Mouse (Mus musculus) left cerebral cortex, postnatal 14 days (tissue): ENCODE measurements around the gene 4930564D02Rik. TPM values are rescaled to one million over a fixed set of nuclear protein-coding genes. Genes with fewer than 3 reads are reported as not detected.

Experiments used
- DNase-seq, 2 experiments: peaks; one replicate each; pipeline ENCODE4 v3.0.0; 2021 to 2022; ENCODE audit warnings: low spot score in 2 of 2, mixed read lengths in 1 of 2
- intact Hi-C: fragments of 180-260 bp; cut with DNase I; formaldehyde crosslinking; loops from one replicate; pipeline ENCODE4 v1.15.1; 2025
- long read RNA-seq, 2 experiments: library from polyadenylated mRNA; stranded (forward); transcript quantifications; one replicate each; pipeline ENCODE4 v2.0.0; 2021
- total RNA-seq, 2 experiments: library from RNA; stranded (reverse); gene quantifications; 2 replicates each; pipeline ENCODE4 v1.2.3; 2021

4930564D02Rik gene
- total RNA-seq: not detected
- long read RNA-seq, experiment 1: 0 reads
- long read RNA-seq, experiment 2: 0 reads

- no peak for DNase-seq
- intact Hi-C loops: no loop called here
Measured at GRCm38 (mm10) chr3:105066544-105066943, at the start of gene 4930564D02Rik. 4930564D02Rik (plus strand) TSS chr3:105066844.

- no peak for DNase-seq
- intact Hi-C loops: no loop called here
Measured at GRCm38 (mm10) chr3:105017314-105017713, 49.3 kb upstream of the 4930564D02Rik start.

- no peak for DNase-seq
- intact Hi-C loops: no loop called here
Measured at GRCm38 (mm10) chr3:105018085-105018782, 48.4 kb upstream of the 4930564D02Rik start.

- intact Hi-C loops: no loop called here
- DNase-seq: no peak
Measured at GRCm38 (mm10) chr3:105018783-105019105, 47.9 kb upstream of the 4930564D02Rik start.

- DNase-seq: no peak
- intact Hi-C loops: no loop called here
Measured at GRCm38 (mm10) chr3:105019826-105020692, 46.6 kb upstream of the 4930564D02Rik start.

GRCm38 (mm10) chr3:105023371-105024005 lies 43.2 kb upstream of the 4930564D02Rik start:
- intact Hi-C loops: no loop called here
- DNase-seq: no peak

- intact Hi-C loops: no loop called here
Measured at GRCm38 (mm10) chr3:105036281-105036847, 30.3 kb upstream of the 4930564D02Rik start.

GRCm38 (mm10) chr3:105037240-105037770 lies 29.3 kb upstream of the 4930564D02Rik start:
- no peak for DNase-seq
- intact Hi-C loops: no loop called here

More at GRCm38 (mm10) chr3:105036281-105036847, 30.3 kb upstream of the 4930564D02Rik start:
- DNase-seq: peak in 1 of 2 experiments; percentile 36

GRCm38 (mm10) chr3:105040002-105040401 lies 26.6 kb upstream of the 4930564D02Rik start:
- DNase-seq: no peak
- intact Hi-C loops: no loop called here

GRCm38 (mm10) chr3:105040983-105041625 lies 25.5 kb upstream of the 4930564D02Rik start:
- no peak for DNase-seq
- intact Hi-C loops: no loop called here

GRCm38 (mm10) chr3:105043746-105044145 lies 22.9 kb upstream of the 4930564D02Rik start:
- intact Hi-C loops: no loop called here
- DNase-seq: no peak

- intact Hi-C loops: no loop called here
- no peak for DNase-seq
Measured at GRCm38 (mm10) chr3:105046870-105047269, 19.8 kb upstream of the 4930564D02Rik start.

GRCm38 (mm10) chr3:105047616-105048015 lies 19.0 kb upstream of the 4930564D02Rik start:
- DNase-seq: peak; percentile 38 to 58
- intact Hi-C loops: no loop called here

- intact Hi-C loops: loop anchor here (5.0 kb wide), 1 partner anchor 188 kb away; the partner anchor contains the start of genes Capza1 and St7l
- DNase-seq: no peak
Measured at GRCm38 (mm10) chr3:105049848-105050247, 16.8 kb upstream of the 4930564D02Rik start.

GRCm38 (mm10) chr3:105051103-105051502 lies 15.5 kb upstream of the 4930564D02Rik start:
- intact Hi-C loops: loop anchor here (5.0 kb wide), 1 partner anchor 189 kb away; the partner anchor contains the start of genes Capza1 and St7l
- DNase-seq: no peak

- DNase-seq: peak in 1 of 2 experiments; percentile 18
- intact Hi-C loops: loop anchor here (5.0 kb wide), 1 partner anchor 190 kb away; the partner anchor contains the start of genes Capza1 and St7l
Measured at GRCm38 (mm10) chr3:105052171-105052936, 14.3 kb upstream of the 4930564D02Rik start.

- peak; percentile 98 to 99 for DNase-seq
- intact Hi-C loops: loop anchor here (5.0 kb wide), 1 partner anchor 191 kb away; the partner anchor contains the start of genes Capza1 and St7l
Measured at GRCm38 (mm10) chr3:105052937-105053697, 13.5 kb upstream of the 4930564D02Rik start, which contains the start of gene Cttnbp2nl. Cttnbp2nl (minus strand) TSS chr3:105053146.
